Mouse (Mus musculus) C2C12 (cell line): ENCODE measurements at regions not wholly inside any gene's neighbourhood (a gene's known extent, or its start where the extent isn't known, plus 50 kb on each side); places are given as distances from the start of the nearest gene placed in this dataset.

Experiments used
- H3K27me3 ChIP-seq: one replicate; pipeline ENCODE4 v1.6.1; 2011; ENCODE audit not compliant: control insufficient read depth, insufficient read depth, insufficient read length
- H3K36me3 ChIP-seq: one replicate; pipeline ENCODE4 v1.6.1; 2011; ENCODE audit not compliant: control insufficient read depth, insufficient read depth
- H3K4me3 ChIP-seq: one replicate; pipeline ENCODE4 v1.5.1; 2011; ENCODE audit warnings: mild to moderate bottlenecking, control low read depth; ENCODE audit not compliant: poor library complexity, insufficient read depth, severe bottlenecking
- H3K79me2 ChIP-seq: one replicate; pipeline ENCODE4 v1.6.1; 2011; ENCODE audit not compliant: control insufficient read depth, insufficient read depth
- H3K79me3 ChIP-seq: one replicate; pipeline ENCODE4 v1.6.1; 2011; ENCODE audit warnings: low read depth, control low read depth
- H3ac ChIP-seq: one replicate; pipeline ENCODE3; 2011; ENCODE audit warnings: low read depth; ENCODE audit not compliant: control insufficient read depth, insufficient read length
- CEBPB ChIP-seq: IDR thresholded peaks from one replicate; pipeline ENCODE4 v1.6.1; 2011; ENCODE audit warnings: low read depth, mild to moderate bottlenecking, control low read depth, moderate library complexity
- CTCF ChIP-seq: IDR thresholded peaks from one replicate; pipeline ENCODE4 v1.5.1; 2011; ENCODE audit not compliant: control insufficient read depth, insufficient read depth, insufficient read length
- FOSL1 ChIP-seq: IDR thresholded peaks from one replicate; pipeline ENCODE4 v1.8.0; 2011; ENCODE audit warnings: mild to moderate bottlenecking, low read length; ENCODE audit not compliant: poor library complexity, insufficient read depth, severe bottlenecking
- MAX ChIP-seq: IDR thresholded peaks from one replicate; pipeline ENCODE4 v1.6.1; 2011; ENCODE audit warnings: mild to moderate bottlenecking, control low read depth
- MYOD1 ChIP-seq: IDR thresholded peaks from one replicate; pipeline ENCODE4 v1.6.1; 2011; ENCODE audit warnings: low read depth; ENCODE audit not compliant: control insufficient read depth, insufficient read length
- MYOG ChIP-seq: IDR thresholded peaks from one replicate; pipeline ENCODE4 v1.6.1; 2011; ENCODE audit not compliant: control insufficient read depth, insufficient read length; ENCODE audit errors: extremely low read depth
- USF1 ChIP-seq: IDR thresholded peaks from one replicate; pipeline ENCODE4 v1.6.1; 2011; ENCODE audit warnings: low read depth, mild to moderate bottlenecking, control low read depth, moderate library complexity

GRCm38 (mm10) chr8:10921439-10922191 is 86.6 kb downstream of the Irs2 start:
- no peak for TF ChIP-seq USF1
- TF ChIP-seq MYOG: no peak
- no peak for TF ChIP-seq MAX
- no peak for TF ChIP-seq FOSL1
- no peak for TF ChIP-seq MYOD1
- TF ChIP-seq CTCF: no peak
- TF ChIP-seq CEBPB: no peak
- no peak overlapping the region for H3K4me3 ChIP-seq
- no peaks in the 10 kb centered on the region for H3K79me2 ChIP-seq
- no peaks in the 10 kb centered on the region for H3K27me3 ChIP-seq
- no peaks in the 10 kb centered on the region for H3K79me3 ChIP-seq
- H3K36me3 ChIP-seq: no peaks in the 10 kb centered on the region
- H3ac ChIP-seq: no peak overlapping the region

GRCm38 (mm10) chr8:10919620-10920019 is 88.6 kb downstream of the Irs2 start:
- H3K36me3 ChIP-seq: no peaks in the 10 kb centered on the region
- no peaks in the 10 kb centered on the region for H3K79me2 ChIP-seq
- H3K4me3 ChIP-seq: no peak overlapping the region
- H3K79me3 ChIP-seq: no peaks in the 10 kb centered on the region
- no peak overlapping the region for H3ac ChIP-seq
- no peaks in the 10 kb centered on the region for H3K27me3 ChIP-seq
- TF ChIP-seq CEBPB (no peak), CTCF (no peak), MYOG (no peak), USF1 (no peak), MAX (no peak), FOSL1 (no peak), MYOD1 (peak; percentile 32)

- TF ChIP-seq MAX (no peak), CEBPB (no peak), USF1 (no peak), CTCF (no peak), FOSL1 (no peak), MYOD1 (no peak), MYOG (no peak)
- H3ac ChIP-seq: no peak overlapping the region
Observed at GRCm38 (mm10) chr8:10918403-10919035, 89.7 kb downstream of the Irs2 start.

GRCm38 (mm10) chr8:10914616-10915015 is 93.6 kb downstream of the Irs2 start:
- TF ChIP-seq USF1: no peak
- no peak for TF ChIP-seq MAX
- no peak for TF ChIP-seq CTCF
- no peak for TF ChIP-seq CEBPB
- no peak for TF ChIP-seq MYOG
- no peak for TF ChIP-seq MYOD1
- TF ChIP-seq FOSL1: no peak
- no peaks in the 10 kb centered on the region for H3K79me2 ChIP-seq
- no peaks in the 10 kb centered on the region for H3K27me3 ChIP-seq
- H3K79me3 ChIP-seq: no peaks in the 10 kb centered on the region
- H3ac ChIP-seq: no peak overlapping the region
- no peaks in the 10 kb centered on the region for H3K36me3 ChIP-seq
- H3K4me3 ChIP-seq: no peak overlapping the region

More at GRCm38 (mm10) chr8:10918403-10919035, 89.7 kb downstream of the Irs2 start:
- H3K79me3 ChIP-seq: no peaks in the 10 kb centered on the region
- H3K27me3 ChIP-seq: no peaks in the 10 kb centered on the region
- no peak overlapping the region for H3K4me3 ChIP-seq
- no peaks in the 10 kb centered on the region for H3K79me2 ChIP-seq
- H3K36me3 ChIP-seq: no peaks in the 10 kb centered on the region

GRCm38 (mm10) chr8:10912436-10912835 is 95.8 kb downstream of the Irs2 start:
- Histone ChIP-seq H3K36me3 (no peaks in the 10 kb centered on the region), H3ac (no peak overlapping the region), H3K4me3 (no peak overlapping the region), H3K79me3 (no peaks in the 10 kb centered on the region), H3K27me3 (no peaks in the 10 kb centered on the region), H3K79me2 (no peaks in the 10 kb centered on the region)
- TF ChIP-seq MAX: no peak
- no peak for TF ChIP-seq CEBPB
- TF ChIP-seq MYOG: no peak
- no peak for TF ChIP-seq FOSL1
- no peak for TF ChIP-seq MYOD1
- TF ChIP-seq CTCF: no peak
- TF ChIP-seq USF1: no peak
